Mouse (Mus musculus): ENCODE data around the gene Cux2.

Gene Cux2

DNA sequence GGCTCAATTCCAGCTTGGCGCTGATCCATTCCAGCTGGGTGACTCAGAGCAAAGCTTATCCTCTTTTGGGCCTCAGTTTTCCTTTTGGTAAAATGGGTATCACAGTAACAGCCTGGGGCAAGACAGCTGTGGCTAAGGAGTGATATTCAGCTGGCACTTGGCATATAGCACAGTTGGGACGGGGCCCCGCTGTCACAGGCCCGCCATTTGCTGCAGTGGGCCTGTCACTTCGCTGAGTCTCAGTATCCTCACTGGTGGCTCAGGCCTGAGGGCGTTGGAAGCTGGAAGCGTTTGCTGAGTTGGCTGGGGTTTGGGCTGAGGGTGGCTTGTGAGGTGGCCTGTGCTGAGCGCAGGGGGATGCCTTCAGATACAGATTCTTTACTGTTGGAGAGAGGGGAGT lies 88.6 kb downstream of the Cux2 start:
- DNase-seq = no peak

DNA sequence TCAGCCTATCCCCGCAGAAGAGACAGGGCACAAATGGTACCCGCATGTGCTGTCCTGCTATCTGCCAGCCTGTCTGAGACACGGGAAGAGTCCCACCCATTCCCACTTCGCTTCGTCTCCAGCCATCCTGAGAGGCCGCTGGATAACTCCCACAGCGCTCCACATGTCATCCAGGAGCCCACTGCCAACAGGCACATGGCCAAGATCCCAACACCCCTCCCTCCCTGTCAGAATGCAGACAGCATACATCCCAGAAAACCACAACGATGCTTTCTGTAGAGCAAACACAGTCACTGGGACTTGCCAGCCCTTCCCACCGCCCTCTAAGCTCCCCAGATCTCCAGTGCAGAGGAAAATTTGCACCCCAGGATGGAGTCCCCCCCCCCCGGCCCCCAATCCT lies 90.2 kb downstream of the Cux2 start:
- DNase-seq = peak; percentile 69

DNA sequence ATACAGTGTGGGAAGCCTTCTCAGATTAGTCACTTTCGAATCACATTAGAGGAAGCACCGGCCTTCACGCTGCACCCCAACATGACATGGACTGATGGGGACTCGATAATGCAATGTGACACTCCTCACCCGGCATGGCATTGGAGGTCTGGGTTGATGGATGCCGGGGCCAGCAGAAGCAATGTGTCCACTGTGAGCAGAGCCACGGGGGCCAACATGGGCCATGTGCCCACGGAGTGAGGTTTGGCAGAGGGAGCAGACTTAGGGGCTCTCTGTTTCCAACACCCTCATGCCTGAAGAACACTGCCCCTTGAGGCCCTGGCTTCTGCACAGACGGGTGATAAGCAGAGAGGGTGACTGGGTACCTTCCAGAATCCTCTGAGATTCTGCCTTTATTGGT lies 91.4 kb downstream of the Cux2 start:
- DNase-seq = no peak

DNA sequence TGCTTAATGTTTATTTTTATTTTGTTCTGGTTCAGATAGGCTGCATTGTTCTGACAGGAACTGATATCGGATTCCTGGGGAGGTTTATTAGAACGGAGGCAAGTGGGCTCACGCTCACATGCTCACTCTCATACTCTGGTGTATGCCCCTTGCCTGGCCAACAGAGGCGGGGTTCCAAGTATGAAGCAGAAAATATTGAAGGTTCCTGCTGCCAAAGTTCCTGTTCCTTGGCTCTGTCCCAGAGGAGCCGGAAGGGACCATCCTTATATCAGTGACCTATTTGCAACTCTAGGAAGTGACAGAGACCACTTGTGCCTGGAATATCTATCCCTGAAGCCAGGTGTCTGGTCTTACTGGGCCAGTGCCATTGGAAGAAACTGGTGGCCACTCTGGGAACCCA lies 94.1 kb downstream of the Cux2 start:
- peak; percentile 15 for DNase-seq

DNA sequence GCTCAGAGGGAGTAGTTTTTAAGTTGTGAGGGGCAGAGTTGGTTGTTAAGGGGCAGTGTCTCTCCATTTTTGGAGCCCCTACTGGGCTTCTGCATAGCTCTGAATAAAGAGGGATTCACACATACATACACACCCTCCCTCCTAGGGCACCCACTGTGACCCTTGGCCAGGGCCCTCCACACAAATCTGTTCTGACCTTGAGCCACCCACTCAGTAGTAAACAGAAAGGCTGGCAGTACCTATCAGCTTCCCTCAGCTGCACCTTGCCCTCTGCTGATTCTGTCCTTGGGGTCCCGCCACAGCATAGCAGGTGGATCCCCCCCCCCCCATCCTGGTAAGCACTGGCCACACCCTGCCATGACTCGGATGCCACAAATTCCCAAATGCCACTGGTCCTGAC lies 99.7 kb downstream of the Cux2 start:
- no peak for DNase-seq

DNA sequence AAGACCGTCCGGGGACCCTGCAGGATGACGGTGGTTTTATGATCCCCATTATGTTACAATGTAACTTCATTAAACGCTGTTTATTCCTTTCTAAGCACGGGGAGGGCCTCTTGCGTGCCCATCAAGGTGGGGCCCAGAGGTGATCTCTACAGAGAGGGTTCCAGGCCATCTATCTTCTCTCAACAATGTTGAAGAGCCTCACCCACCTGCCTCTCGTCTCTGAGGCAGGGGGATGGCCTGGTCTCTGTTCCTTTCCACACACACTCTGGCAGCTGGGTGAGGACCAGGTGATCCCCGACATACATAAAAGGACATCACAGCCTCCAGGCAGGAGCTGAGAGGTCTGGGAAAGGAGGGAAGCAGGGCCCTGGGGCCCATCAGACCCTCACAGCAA lies 100.9 kb downstream of the Cux2 start:
- DNase-seq = no peak

DNA sequence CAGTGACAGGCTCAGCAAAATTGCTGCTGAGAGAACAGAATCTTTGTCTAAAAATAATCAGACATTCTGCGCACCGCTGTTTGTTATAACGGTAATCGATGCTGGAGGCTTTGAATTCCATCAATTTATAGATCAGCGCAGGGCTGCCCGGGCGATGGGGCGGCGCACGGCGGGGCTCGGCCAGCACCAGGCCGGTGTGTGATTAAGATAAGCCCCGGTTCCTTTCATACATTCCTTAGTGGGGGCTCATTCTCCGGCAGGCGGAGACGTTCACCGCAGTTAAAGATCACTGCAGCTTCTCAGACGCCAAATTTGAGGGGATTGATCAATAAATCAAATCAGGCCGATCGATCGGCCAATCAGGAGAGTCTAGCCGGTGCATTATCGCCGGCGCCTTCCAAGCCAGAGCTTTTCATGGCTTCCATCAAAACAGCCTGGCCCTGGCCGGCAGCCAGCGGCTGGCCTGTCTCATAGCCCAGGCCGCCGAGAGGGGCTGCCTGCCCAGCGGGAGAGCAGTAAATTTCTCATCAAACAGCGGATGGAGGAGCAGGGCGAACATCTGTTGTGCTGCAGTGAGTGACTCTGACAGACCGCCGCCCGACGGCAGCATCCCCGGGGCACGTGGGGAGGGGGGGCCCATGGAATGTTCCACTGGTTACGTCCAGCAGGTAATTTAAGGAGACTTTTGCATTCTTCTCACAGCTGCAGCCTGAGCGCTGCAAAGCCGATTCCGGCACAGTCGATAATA lies 101.4 kb downstream of the Cux2 start:
- DNase-seq = peak; percentile 57

DNA sequence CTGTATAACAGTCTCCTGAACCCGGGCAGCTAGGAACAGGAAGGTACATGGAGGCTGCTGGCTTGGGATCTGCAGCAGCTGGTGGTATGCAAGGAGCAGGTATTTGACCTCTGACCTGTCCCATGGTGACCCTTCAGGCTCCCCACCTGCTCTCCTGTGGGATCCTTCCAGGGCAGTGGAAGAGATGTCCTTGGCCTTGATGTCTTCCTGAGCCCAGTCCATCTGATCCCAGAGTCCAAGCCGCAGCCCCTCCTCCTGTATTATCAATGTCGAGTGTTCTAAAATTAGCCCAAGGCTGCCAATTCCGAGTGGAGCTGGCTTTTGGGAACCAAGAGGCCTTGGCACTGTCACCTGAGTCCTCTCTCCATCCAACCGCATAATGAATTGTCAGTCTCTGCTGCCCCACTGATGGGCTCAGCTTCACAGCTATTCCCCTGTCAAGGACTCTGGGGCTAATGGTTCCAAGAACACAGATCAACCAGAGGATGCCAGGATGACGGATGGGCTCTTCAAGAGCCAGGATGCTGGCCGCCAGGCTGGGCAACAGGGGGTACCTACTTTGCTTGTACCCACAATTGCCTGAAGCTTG lies 103.2 kb downstream of the Cux2 start:
- no peak for DNase-seq

DNA sequence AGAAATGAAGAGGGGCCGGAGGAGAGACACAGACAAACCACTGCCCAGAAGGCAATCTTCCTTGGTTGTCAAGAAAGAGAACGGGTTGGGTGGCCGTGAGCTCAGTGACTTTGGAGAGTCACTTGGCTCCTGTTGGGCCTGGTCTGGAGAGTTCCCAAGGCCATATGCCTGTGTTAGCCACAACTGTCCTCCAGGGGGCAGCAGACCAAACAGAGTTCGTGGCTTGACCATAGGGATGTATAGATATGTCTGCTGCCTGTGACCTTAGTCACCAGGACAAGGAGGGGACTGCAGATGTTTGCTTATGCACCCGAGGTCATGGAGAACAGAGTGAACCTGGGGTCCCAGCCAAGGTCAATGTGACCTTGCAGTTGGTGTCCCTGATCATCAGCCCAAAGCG lies 104.1 kb downstream of the Cux2 start:
- DNase-seq = peak; percentile 61

DNA sequence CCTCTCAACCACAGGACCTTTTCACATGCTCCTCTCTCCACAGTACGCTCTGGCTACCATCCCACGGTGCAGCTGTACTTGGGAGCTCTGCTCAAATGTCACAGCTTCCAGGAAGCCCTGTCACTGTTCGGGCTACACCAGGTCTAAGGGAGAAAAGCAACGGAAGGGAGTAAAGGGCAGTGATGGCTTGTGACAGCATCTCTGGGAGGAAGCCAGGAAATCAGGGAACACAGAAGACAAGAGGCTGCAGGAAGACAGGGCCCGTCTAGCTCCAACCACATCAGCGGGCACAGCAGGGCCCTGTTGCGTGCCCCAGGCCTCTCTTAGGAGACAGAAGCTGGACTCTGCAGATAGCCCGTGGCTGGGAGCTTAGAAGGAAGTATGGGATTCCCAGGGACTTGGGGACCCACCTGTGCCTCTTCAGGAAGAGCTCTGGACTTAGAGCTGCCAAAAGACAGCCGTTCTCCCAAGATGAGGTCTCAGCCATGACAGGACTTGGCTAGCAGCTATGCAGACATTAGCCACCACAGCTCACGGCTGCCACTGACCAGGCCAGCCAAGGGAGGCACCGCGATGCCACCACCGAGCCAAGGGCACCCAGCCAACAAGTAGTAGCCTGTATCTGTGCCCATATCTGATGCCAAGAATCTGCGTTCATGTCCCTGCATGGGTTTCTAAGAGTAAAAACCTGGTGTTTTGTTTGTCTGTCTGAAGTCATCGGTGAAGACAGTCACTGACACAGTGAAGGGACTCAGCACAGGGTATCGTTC lies 105.7 kb downstream of the Cux2 start:
- no peak for DNase-seq

DNA sequence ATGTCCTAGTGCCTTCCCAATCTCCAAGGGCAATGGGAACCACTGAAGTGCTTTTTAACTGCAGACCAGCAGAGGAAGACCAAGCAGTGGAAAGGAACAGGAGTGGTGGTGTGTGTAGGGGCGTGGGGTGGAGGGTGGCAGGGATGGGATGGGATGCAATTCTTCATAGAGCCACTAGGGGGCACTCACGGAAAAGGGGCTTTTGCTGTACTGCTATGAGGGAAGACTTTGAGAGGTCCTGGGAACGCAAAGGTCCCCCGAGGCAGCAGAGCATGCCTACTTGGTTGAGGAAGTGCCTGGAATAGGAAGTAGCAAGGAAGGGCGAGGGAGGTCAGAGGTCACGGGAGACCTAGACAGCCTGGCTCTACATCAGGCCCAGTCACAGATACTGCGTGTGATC lies 106.4 kb downstream of the Cux2 start:
- DNase-seq = peak; percentile 12

DNA sequence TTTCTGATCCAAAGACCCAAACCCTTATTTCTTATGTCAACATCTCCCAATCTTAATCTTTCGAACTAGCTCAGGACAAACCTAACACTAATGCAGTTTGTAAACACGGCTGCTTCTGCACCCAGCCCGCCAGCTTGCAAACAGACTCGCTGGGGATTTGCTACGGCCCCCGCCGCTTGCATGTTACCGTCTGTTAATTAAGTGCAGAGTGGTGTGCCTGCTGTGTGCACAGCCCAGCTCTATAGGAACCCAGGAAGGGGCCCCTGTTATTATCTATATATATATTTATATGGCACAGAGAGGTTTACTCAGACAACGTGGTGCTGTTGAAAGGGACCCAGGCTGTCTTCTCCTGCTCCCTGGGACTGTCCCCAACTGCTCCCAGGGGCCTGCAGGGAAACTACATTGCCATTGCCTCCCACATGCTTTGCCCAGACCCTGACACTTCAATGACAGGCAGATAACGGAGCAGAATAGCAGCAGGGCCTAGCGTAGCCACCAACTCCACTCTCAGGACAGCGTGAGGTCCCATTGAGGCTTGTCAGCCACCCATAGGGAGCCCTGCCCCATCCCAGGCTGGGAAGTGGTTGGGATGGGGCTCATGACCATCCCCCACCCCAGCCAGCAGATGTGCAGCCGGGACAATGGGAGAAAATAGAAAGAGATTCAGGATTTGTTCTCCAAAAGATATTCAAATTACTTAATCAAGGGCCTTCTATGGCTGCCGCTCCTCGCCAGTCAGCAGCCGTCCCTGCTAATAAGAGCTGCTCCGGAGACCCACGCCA lies 111.6 kb downstream of the Cux2 start:
- DNase-seq = no peak

DNA sequence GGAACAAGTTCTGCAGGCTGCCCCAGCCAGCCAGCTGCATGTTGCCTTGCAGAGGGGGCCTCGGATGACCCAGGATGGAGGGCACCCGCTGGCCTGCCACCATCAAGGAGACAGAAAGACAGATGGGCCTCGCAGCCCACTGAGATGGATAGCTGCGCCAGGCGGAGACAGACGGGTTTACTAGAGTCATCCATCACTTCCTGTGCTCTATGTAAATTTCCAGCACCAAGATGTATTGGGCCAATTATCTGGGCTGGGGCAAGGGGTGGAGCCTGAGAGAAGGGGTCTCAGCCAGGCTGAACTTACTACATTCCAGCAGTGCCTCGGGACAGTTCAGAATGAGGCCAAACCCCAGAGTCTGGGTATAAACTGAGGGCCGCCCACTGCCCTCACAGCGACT lies 119.6 kb downstream of the Cux2 start:
- no peak for DNase-seq

DNA sequence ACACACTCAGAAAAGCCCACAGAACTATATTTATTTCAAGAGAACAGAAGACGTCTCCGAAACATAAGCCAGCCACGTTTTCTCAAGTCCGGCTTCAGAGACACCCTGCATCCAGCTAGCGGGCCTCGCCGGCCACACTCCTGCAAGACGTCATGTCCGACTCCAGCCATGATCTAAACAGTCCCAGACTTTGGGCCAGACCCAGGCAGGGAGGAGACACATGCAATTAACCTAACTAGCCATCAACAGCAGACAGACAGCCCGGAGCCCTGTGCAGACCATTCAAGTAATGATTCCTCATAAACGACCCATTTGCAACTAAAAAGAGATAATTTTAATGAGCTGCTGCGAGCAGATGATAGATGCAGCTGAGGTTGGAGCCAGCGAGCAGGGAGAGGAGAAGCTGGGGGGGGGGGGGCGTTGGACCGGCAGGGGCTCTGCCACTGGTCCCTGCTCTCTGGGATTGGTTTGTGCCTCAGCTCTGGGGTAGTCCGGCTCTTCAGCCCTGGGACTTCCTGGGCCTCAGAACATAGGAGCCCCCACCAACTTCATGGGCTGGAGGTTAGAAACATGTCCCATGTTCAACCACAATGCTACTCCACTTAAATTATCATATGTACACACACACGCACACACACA lies 121.4 kb downstream of the Cux2 start:
- peak; percentile 48 for DNase-seq

DNA sequence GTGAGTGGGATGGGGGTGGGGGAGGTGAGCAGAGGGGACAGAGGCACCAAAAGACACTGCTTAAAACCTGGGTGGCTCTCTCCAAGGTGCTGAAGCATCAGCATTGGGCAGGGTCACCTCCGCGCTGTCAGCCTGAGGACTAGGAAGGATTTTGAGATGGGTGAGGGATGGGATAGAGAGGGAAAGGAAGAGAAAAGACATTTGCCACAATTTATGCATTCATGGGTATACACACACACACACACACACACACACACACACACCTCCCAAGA lies 123.4 kb downstream of the Cux2 start:
- peak; percentile 21 for DNase-seq

DNA sequence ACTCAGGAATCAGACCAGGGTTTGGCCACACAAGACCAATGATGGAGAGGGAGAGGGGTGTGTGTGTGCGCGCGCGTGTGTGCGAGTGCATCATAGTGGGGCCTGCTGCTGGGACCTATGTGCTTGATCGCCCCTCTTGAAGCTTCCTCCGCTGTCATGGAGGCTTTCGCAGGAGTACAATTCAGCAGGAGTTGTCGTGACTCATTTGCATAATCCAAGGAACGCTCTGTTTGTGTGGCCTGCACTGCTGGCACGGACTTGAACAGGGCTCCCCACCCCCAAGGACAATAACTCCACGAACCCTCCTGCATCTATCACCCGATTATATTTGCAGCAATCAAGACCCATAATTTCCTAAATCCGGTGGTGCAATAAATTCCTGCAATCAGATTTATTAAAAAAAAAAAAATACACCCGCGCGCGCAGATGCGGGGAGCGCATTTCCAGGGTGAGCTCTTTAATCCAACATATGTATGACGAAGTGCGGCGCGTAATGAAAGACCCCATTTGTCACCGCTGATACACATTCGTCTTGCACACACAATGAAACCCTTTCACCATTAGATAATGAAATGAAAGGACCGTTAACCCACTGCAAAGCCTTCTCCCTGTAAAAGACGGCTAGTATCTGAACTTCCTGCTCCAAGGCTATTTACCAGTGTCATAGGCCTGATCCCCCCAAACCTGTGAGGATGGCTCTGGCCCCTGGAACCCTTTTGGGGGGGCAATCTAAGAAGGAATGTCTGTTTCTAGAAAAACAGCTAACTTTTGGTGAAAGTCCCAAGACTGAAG lies 124.0 kb downstream of the Cux2 start:
- no peak for DNase-seq

DNA sequence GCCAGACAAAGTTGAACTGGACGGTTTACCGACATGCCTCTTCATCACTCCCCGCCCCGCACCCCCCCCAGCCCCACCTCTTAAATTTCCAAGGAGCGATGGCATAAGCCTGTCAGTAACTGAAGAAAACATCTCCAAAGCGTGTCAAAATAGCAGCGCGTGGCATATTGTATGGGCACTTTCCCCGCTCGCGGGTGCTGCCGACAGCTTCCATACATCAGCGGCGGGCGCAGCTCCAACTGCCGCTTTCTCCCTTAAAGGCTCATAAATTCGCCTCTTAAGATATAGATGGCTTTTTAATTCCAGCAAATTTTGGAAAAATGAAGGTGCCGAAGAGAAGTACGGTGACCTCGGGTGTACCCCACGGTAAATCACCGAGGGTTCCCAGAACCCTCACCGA lies 124.6 kb downstream of the Cux2 start:
- no peak for DNase-seq

DNA sequence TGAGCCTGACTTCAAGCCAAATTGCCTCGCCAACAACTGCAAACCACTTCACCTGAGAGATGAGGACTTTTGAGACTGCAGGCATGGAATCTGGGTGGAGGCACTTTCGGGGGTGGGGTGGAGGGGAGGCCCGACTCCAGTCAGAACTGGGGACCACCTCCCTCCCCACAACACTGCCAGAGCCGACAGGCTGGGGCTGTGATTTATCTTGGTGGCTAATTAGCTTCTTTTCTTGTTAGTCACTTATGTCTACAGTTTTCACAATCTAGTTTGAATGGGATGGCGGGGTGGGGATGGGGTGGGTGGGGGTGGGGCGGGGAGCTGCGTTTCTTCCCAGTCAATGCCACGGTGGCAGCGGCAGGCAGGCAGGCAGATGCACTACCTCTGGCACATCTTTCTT lies 125.5 kb downstream of the Cux2 start:
- no peak for DNase-seq

DNA sequence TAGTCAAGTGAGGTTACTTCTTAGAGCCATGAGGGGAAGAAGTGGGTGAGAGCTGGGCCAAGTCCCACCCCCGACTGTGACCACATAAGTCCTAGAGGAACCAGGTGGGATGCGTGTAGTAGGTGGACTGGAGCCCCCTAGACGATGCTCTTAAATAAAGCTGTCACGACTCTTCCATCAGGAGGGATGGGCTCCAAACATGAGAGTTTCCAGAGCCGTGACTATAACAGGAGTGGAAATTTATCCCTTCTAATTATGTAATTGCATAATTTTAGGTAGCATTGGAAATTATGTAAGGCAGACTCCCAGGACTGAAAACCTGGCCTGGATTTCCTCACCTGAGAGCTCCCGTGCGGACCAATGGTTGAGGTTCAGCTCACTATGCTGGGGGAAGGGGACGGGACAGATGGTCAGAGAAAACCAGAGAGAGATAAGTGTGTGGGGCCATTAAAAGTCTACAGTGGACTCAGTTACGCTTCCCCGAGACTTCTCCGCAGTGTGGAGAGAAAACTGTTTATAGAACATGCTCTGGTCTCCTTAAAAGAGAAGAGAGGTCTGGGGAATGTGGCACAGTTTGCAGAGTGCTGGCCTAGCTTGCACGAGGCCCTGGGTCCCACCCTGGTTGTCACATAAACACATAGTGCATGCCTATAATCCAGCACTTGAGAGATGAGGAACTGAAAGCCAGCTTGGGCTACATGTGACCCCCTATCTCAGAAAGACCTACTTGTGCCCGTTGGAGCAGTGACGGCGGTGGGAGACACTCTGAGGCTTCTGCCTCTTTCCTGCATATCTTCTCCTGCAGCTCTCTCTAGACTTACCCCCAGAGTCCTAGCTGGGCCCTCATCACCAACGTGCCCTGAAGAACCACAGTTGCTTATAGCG lies 126.7 kb downstream of the Cux2 start:
- no peak for DNase-seq

DNA sequence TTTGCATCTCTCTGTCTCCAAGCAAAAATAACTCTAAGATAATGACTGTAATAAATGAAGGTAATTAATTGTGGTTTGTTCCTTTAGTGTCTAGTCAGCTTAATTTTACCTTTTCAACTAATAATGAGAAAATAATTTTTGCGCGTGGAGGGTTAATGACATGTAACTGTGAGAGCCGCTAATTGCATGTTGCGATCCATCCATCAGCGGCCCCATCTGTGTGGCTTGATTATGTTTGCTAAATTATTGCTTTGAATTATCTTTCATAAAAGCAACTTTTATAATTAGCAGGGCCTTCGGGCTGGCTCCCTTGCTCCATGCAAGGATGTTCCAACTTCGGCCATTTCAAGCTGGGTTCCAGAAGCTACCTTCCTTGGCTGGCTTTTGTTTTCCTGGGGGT lies 130.7 kb downstream of the Cux2 start:
- no peak for DNase-seq

DNA sequence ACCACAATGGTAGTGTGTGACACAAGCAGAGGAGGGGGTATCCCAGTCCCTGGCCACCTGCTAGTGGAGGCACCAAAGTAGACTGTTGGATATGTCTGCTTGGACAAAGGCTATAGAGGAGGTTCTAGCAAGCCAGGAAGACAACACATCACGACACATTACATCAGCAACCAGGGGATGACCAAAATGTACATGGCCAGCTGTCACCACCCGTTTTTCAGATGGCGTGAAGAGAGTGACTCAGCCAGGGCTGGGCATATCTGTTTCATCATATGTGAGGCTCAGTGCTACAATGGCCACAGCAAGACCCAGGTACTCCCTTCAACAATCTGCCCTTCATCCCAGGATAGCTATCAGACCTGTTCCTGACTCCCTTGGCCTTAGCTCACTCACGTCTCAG lies 133.1 kb downstream of the Cux2 start:
- DNase-seq = no peak
